Mouse (Mus musculus) heart, postnatal 0 days (tissue): ENCODE results near the gene Tmprss7. TPM values are rescaled to one million over a fixed set of nuclear protein-coding genes. Genes with fewer than 3 reads are reported as not detected.

Source experiments
- ATAC-seq: fragments of 200-750 bp; cut with Nextera tagmentation; 2 replicates; pipeline ENCODE4 v1.8.0; 2017; ENCODE audit warnings: low read depth, moderate number of reproducible peaks, moderate library complexity; ENCODE audit not compliant: insufficient read depth
- DNase-seq: peaks from one replicate; pipeline ENCODE4 v3.0.0-alpha.2; 2016; ENCODE audit warnings: low spot score
- H3K27ac ChIP-seq: fragments of 300-500 bp; sonication (generic); 2 replicates; pipeline ENCODE4 v1.5.1; 2014; ENCODE audit warnings: low read depth, mild to moderate bottlenecking
- H3K27me3 ChIP-seq: fragments of 300-500 bp; sonication (generic); 2 replicates; pipeline ENCODE4 v1.6.1; 2014; ENCODE audit warnings: low read length, mixed read lengths; ENCODE audit not compliant: control insufficient read depth, insufficient read depth
- H3K36me3 ChIP-seq: fragments of 300-500 bp; sonication (generic); replicated peaks from 2 replicates; pipeline ENCODE4 v1.6.1; 2014; ENCODE audit warnings: low read length, mixed read lengths; ENCODE audit not compliant: control insufficient read depth, insufficient read depth
- H3K4me1 ChIP-seq: fragments of 300-500 bp; sonication (generic); 2 replicates; pipeline ENCODE4 v1.6.1; 2014; ENCODE audit warnings: antibody characterized with exemption; ENCODE audit not compliant: control insufficient read depth, insufficient read depth
- H3K4me2 ChIP-seq: fragments of 300-500 bp; sonication (generic); 2 replicates; pipeline ENCODE4 v1.6.1; 2014; ENCODE audit warnings: low read depth, mild to moderate bottlenecking, low read length, moderate library complexity
- H3K4me3 ChIP-seq: fragments of 300-500 bp; sonication (generic); 2 replicates; pipeline ENCODE4 v1.5.1; 2014; ENCODE audit warnings: low read depth, low read length
- H3K9ac ChIP-seq: fragments of 300-500 bp; sonication (generic); replicated peaks from 2 replicates; pipeline ENCODE4 v1.6.1; 2014; ENCODE audit warnings: low read depth, low read length, mixed read lengths
- H3K9me3 ChIP-seq: fragments of 300-500 bp; sonication (generic); replicated peaks from 2 replicates; pipeline ENCODE4 v1.6.1; 2016; ENCODE audit warnings: low read length; ENCODE audit not compliant: control insufficient read depth
- CTCF ChIP-seq: IDR thresholded peaks from 2 replicates; pipeline ENCODE4 v1.5.1; 2016; ENCODE audit warnings: antibody characterized with exemption, control low read depth, low read depth
- EP300 ChIP-seq: IDR thresholded peaks from 2 replicates; pipeline ENCODE4 v1.6.1; 2016; ENCODE audit warnings: antibody characterized with exemption, low read depth
- WGBS: fragments of 180-500 bp; shearing (Covaris S2); extraction: QIAGEN DNeasy Blood & Tissue Kit; methylation state at CpG from one replicate; pipeline ENCODE4 v1.1.7; 2014; 5-methylcytosine and 5-hydroxymethylcytosine counted together
- polyA plus RNA-seq: library from polyadenylated mRNA; unstranded; fragments of >200 nt; fragmentation: Nextera tagmentation; extraction: Ambion mirVana; gene quantifications from 2 replicates; pipeline ENCODE4 v1.2.1, GENCODE M21; 2015
- total RNA-seq: library from RNA; depleted of rRNA; stranded (reverse); fragments of >200 nt; gene quantifications from 2 replicates; pipeline ENCODE4 v1.2.3, GENCODE M21; 2014; ENCODE audit warnings: low replicate concordance

The Tmprss7 gene
- total and polyA plus RNA-seq, 2 experiments from 2014 or later, result not detected

GRCm38 (mm10) chr16:45653009-45653933 lies 40.2 kb downstream of the Tmprss7 start:
- ATAC-seq, result no peak
- Histone ChIP-seq H3K27me3 (0 out of 2 replicates have a peak, but pooled peaks cover 3% of the 10 kb centered on the region), H3K27ac (no peak overlapping the region), H3K4me1 (no peaks in the 10 kb centered on the region), H3K36me3 (no peaks in the 10 kb centered on the region), H3K4me3 (peak overlapping the region; percentile 28), H3K4me2 (peak overlapping the region; percentile 54), H3K9ac (no peak overlapping the region; the same call in 1 of the 2 replicates), H3K9me3 (no peaks in the 10 kb centered on the region)
- no peak for TF ChIP-seq CTCF
- no peak for TF ChIP-seq EP300
- no peak for DNase-seq
- WGBS, result 10% methylated on average over 17 of the region's 17 CpGs

- 54% methylated on average over 2 of the region's 2 CpGs for WGBS
- H3K9me3 ChIP-seq, result no peaks in the 10 kb centered on the region
- H3K9ac ChIP-seq, result no peak overlapping the region
- H3K4me2 ChIP-seq, result no peak overlapping the region
- no peak for ATAC-seq
- H3K27ac ChIP-seq, result no peak overlapping the region
- TF ChIP-seq CTCF (no peak), EP300 (no peak)
- no peaks in the 10 kb centered on the region for H3K4me1 ChIP-seq
- no peaks in the 10 kb centered on the region for H3K36me3 ChIP-seq
- H3K4me3 ChIP-seq, result no peak overlapping the region
- H3K27me3 ChIP-seq, result 0 out of 2 replicates have a peak, but pooled peaks cover 3% of the 10 kb centered on the region
- no peak for DNase-seq
These were observed 42.0 kb downstream of the Tmprss7 start for GRCm38 (mm10) chr16:45651497-45651896.

- H3K9ac ChIP-seq, result no peak overlapping the region
- H3K27me3 ChIP-seq, result no peaks in the 10 kb centered on the region
- no peak overlapping the region for H3K4me3 ChIP-seq
- no peak overlapping the region for H3K27ac ChIP-seq
- no peaks in the 10 kb centered on the region for H3K4me1 ChIP-seq
- WGBS, result 42% methylated on average over 6 of the region's 6 CpGs
- H3K36me3 ChIP-seq, result no peaks in the 10 kb centered on the region
- TF ChIP-seq CTCF, result no peak
- TF ChIP-seq EP300, result no peak
- H3K9me3 ChIP-seq, result no peaks in the 10 kb centered on the region
- no peak for DNase-seq
- ATAC-seq, result no peak
- no peak overlapping the region for H3K4me2 ChIP-seq
These were observed 49.1 kb downstream of the Tmprss7 start for GRCm38 (mm10) chr16:45644380-45644779.

DNA sequence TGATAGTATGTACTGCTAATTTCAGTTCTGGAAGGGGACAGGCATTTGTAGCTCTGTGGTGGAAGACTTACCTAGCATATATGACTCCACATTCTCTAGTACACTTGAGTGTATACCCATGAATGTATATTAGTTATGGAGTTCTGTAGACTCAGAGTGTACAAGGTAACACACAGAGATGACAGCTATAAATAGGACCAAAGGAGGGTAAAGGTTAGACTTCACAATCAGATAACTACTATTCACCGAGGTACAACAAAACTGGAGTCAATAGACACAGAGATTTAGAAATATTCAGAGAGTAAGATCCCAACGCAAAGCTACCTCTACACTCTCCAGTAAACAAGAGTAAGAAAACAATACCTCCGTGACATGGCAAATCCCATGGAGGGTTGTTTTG lies 49.5 kb downstream of the Tmprss7 start:
- ATAC-seq (no peak), DNase-seq (no peak)
- no peaks in the 10 kb centered on the region for H3K27me3 ChIP-seq
- TF ChIP-seq CTCF, result no peak
- no peak for TF ChIP-seq EP300
- H3K36me3 ChIP-seq, result no peaks in the 10 kb centered on the region
- H3K27ac ChIP-seq, result no peak overlapping the region
- 59% methylated on average over 3 of the region's 3 CpGs for WGBS
- H3K4me1 ChIP-seq, result no peaks in the 10 kb centered on the region
- H3K4me3 ChIP-seq, result no peak overlapping the region
- H3K9ac ChIP-seq, result no peak overlapping the region
- H3K9me3 ChIP-seq, result no peaks in the 10 kb centered on the region
- H3K4me2 ChIP-seq, result no peak overlapping the region

DNA sequence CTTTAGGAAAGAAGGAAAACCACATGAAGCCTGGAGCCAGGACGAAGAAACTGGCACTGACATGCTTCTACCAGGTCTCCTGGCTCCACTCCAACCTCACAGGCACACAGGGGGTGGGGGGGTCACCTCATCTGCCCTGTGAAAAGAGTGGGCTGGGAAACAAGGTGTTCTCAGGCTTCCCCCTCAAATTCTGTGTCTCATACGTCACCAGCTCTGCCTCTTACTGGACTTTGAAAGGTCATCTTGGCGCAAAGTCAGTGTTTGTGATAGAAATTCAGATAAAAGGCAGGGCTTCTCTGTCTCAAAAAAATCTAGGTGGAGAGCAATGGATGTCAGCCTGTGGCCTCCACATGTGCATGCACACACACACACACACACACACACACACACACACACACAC lies 52.2 kb downstream of the Tmprss7 start:
- Histone ChIP-seq H3K27me3 (no peaks in the 10 kb centered on the region), H3K4me1 (no peaks in the 10 kb centered on the region), H3K27ac (no peak overlapping the region), H3K36me3 (no peaks in the 10 kb centered on the region), H3K4me2 (no peak overlapping the region), H3K4me3 (no peak overlapping the region), H3K9me3 (no peaks in the 10 kb centered on the region), H3K9ac (no peak overlapping the region)
- WGBS, result 52% methylated on average over 3 of the region's 3 CpGs
- no peak for ATAC-seq
- DNase-seq, result no peak
- TF ChIP-seq EP300 (no peak), CTCF (no peak)
